Mouse (Mus musculus): ENCODE data around the gene Slc28a2.
"Not testable (repeated sequence)": the region's sequence is repeated elsewhere in the genome, so short reads cannot be mapped to it uniquely, and the experiment has no call there.

Slc28a2 gene

DNA sequence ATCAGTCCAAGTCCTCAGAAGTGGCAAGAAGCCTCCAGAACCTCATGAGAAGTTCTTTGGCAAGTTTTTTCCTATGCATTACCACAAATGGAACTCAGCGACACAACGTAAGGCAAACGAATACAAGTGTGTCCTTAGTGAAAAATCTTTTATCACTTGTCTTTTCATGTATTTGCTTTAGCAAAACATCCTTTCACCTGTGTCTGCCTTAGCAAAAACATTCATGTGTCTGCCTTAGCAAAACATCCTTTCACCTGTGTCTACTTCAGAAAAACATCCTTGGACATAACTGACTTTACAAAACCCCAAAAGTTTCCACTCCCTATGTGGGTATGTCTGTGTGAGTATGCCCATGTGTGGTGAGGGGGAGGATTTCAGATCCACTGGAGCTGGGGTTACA is 42.9 kb downstream of the Slc28a2 start:
- no peak for DNase-seq

DNA sequence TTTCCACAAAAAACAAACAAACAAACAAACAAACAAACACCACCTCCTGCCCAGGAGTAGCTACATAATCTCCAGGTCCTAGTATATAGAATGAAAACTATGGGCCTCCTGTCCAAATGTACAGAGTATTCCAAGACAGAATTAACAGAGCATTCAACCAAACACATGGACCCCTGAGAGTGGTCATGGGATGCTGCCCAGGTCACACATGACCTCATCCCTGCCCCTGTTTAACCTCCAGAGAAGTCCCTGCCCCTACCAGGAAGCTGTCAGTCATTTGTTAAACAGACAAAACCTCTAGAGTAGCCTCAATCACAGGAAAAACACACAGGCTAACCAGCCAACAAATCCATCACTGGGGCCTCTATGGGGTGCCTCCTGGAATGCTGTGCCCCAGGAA is 50.3 kb downstream of the Slc28a2 start:
- DNase-seq: no peak

DNA sequence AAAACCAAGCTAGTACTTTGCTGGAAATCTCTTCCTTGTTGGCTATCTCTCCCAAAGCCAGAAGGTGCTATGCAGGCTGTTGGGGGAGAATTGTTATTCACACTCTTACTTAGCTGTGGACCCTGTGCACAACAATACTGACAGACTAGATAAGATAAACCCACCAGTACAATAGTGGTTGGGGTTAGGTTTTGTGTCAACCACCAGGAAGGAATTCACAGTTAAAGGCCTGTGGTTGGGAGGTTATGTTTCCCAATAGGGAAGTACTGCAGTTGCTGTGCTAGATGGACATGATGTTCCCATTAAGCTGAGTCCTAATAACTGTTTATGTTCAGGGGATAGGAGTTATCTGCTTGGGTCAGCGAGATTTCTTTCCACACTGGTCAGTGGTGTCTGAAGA is 57.5 kb downstream of the Slc28a2 start:
- not testable (repeated sequence) for DNase-seq

DNA sequence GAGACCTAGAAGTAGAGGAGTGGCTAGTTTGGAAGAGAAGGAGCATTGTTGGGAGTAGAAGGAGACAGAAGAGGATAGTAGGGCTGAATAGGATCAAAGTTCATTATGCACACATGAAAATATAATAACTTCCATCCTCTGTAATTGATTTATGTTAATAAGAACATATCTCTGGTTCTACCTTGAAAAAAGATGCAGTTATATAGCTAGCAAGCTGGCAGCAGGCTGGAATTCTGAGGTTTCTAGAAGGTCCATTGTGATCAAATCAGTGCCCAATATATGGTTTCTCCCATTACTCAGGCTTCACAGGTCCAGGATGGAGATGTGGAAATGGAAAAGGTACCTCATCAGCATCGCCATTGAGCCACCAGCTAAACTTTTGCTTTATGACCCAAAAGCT is 58.4 kb downstream of the Slc28a2 start, which contains the start of gene Gm14085:
Gm14085 (plus strand) TSS at position 301 of the 400 bp plus-strand sequence.
- no peak for DNase-seq

DNA sequence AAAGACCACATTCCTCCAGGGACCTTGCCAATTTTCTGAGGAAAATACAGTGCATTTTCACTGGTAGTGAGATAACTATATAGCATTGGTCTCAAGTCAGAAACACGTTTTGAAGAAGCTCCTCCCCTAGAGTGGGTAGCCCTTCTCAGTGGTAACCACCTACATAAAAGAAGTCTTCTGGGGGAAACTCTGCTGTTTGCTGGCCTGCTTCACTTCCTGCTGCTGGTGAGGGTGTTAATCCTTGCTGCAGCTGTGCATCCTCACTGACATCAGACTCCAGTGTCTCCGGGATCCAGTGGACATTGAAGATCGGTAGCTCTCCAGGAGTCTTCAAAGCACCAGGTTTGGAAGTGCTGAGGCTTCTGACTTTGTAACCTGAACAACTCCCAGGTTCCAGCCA is 59.4 kb downstream of the Slc28a2 start:
- DNase-seq: not testable (repeated sequence)

DNA sequence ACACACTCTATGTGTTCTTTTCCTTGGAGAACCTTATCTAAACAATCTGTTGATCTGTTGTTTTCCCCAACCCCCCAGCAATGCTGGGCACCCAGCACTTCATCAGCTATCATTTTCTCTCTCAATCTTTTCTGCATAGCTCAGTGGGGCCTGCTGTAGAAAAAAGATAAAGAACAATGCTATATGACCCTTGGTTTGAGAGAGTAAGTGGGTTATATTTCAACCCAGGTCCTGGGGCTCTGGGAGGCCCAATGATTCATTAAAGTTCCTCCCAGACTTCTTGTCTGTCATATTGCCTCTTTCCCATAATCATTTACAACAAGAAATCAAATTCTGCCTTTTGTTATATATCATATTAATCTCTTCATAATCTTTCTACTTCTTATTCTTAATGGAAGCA is 59.8 kb downstream of the Slc28a2 start:
- DNase-seq: not testable (repeated sequence)

DNA sequence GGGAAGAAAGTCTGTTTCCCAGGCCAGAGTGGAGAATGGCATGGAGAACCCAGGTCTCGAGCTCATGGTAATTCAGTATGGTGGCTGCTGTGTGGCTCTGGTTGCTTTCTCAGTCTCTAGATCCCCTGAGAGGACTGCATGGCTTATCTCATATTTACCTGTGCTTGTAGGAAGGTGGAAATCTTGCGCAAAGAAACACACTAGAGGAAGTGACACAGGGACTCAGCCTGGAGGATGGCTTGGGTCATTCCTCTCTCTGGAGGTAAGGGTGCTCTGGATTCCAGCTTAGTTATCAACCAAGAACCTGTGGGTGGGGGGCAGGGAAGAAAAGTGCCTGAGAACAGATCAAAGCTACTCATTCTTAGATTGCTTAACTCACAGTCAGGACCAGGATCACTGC is 60.4 kb downstream of the Slc28a2 start:
- no peak for DNase-seq

Measured in kidney, adult 9 months (tissue).